7 mouse cellular contexts compared by ENCODE assay signal in the genomic region with DNA sequence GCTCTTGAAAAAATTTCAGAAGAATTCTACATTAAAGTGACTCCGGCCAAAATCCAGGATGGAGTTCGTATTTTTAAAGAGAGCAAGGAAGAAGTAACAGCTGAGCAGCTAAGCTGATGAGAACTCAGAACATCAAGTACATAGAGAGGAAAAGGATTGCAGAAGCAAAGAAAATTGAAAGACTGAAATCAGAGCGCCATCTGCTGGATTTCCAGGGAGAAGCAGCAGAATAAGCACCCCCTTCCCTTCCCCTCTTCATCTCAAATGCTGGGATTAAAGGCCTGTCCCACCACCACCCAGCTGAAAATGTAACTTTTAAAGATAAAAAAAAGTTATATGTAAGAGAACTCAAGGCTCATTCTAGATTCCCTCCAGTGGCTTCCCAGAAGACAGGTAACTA. TPM values are rescaled to one million over a fixed set of nuclear protein-coding genes. Genes with fewer than 3 reads are reported as not detected.
DNase-seq lines count a peak whose midpoint lies in the region; ATAC-seq and TF ChIP-seq lines count a peak whose summit lies in the region.

No protein-coding gene starts in this region.

- no peak overlapping the region for H3K9ac ChIP-seq in lung, embryonic 14.5 days

- 34% methylated on average over 3 of the region's 3 CpGs for WGBS in lung, embryonic 14.5 days

- TF ChIP-seq CTCF in testis, adult 2 months (IDR thresholded peaks at IDR 0.05; ENCODE audit: control insufficient read depth, insufficient read depth, insufficient replicate concordance, low read depth, low read length), result 0 out of 2 replicates have a peak, but pooled peaks have one; percentile 15
- peak; percentile 80 for TF ChIP-seq CTCF in lung, embryonic 14.5 days (IDR thresholded peaks at IDR 0.05; ENCODE audit: low read depth)

- ATAC-seq in lung, embryonic 14.5 days (ENCODE audit: insufficient read depth), result no peak

- H3K4me3 ChIP-seq in testis, adult 2 months (ENCODE audit: control insufficient read depth, low read depth, low read length), result no peak overlapping the region
- no peak overlapping the region for H3K4me3 ChIP-seq in lung, embryonic 14.5 days (ENCODE audit: low read depth, low read length)

- TF ChIP-seq POLR2A in testis, adult 2 months (IDR thresholded peaks at IDR 0.05; ENCODE audit: control insufficient read depth, low read depth, low read length), result no peak

- H3K27me3 ChIP-seq in testis, adult 2 months (ENCODE audit: control insufficient read depth, insufficient read depth, low read length), result no peaks in the 10 kb centered on the region
- H3K27me3 ChIP-seq in lung, embryonic 14.5 days (ENCODE audit: insufficient read depth, low read length), result no peaks in the 10 kb centered on the region

- H3K36me3 ChIP-seq in testis, adult 2 months (ENCODE audit: control insufficient read depth, insufficient read depth, low read length), result no peaks in the 10 kb centered on the region
- peaks cover 7% of the 10 kb centered on the region; the same call in 1 of the 2 replicates for H3K36me3 ChIP-seq in lung, embryonic 14.5 days (ENCODE audit: insufficient read depth)

- DNase-seq in testis, postnatal 14 days (ENCODE audit: low spot score), result no peak
- DNase-seq in adrenal gland, adult (ENCODE audit: inconsistent age in 2 of 2, low spot score in 1 of 2), result peak; percentile 38 to 87
- DNase-seq in embryo, embryonic 10 days (ENCODE audit: low spot score), result peak; percentile 66
- peak; percentile 71 for DNase-seq in kidney, postnatal 10 days
- DNase-seq in lung, embryonic 14.5 days, result peak; percentile 86
- peak; percentile 51 for DNase-seq in spleen, adult 12 weeks (ENCODE audit: low spot score)

- no peak overlapping the region for H3K4me2 ChIP-seq in lung, embryonic 14.5 days

- H3K9me3 ChIP-seq in lung, embryonic 14.5 days (ENCODE audit: low read depth, low read length), result no peaks in the 10 kb centered on the region

- H3K27ac ChIP-seq in testis, adult 2 months (ENCODE audit: control insufficient read depth, insufficient read depth, low read depth, low read length), result no peak overlapping the region
- H3K27ac ChIP-seq in lung, embryonic 14.5 days (ENCODE audit: low read depth), result no peak overlapping the region

- peaks cover 2% of the 10 kb centered on the region; the same call in 1 of the 2 replicates for H3K4me1 ChIP-seq in testis, adult 2 months (ENCODE audit: control insufficient read depth, insufficient read depth, low read length)
- H3K4me1 ChIP-seq in lung, embryonic 14.5 days (ENCODE audit: insufficient read depth), result peaks cover 7% of the 10 kb centered on the region; the same call in 1 of the 2 replicates

RNA-seq across cellular contexts. Expression of a gene that starts 3.1 kb away (rescaled TPM):
- 6.4 and 8.1 TPM in 2 replicates for polyA plus RNA-seq in testis, adult 2 months (2012; rRNA removed)
- polyA plus RNA-seq in lung, embryonic 14.5 days (2014; fragmentation: Nextera tagmentation; extraction: Ambion mirVana), result 1.9 and 2.8 TPM in 2 replicates

RNA-seq across cellular contexts. Expression of a gene that starts 3.3 kb away (rescaled TPM):
- polyA plus RNA-seq in testis, adult 2 months (2012; rRNA removed), result 45.6 and 45.7 TPM in 2 replicates
- 75.1 TPM in 2 replicates for polyA plus RNA-seq in lung, embryonic 14.5 days (2014; fragmentation: Nextera tagmentation; extraction: Ambion mirVana)

RNA-seq across cellular contexts. Expression of a gene that starts 42.7 kb away (rescaled TPM):
- polyA plus RNA-seq in testis, adult 2 months (2012; rRNA removed), result 24.7 and 28.7 TPM in 2 replicates
- 58.5 and 61.3 TPM in 2 replicates for polyA plus RNA-seq in lung, embryonic 14.5 days (2014; fragmentation: Nextera tagmentation; extraction: Ambion mirVana)

RNA-seq across cellular contexts. Expression of a gene that starts 42.8 kb away (rescaled TPM):
- 54.2 and 64.2 TPM in 2 replicates for polyA plus RNA-seq in testis, adult 2 months (2012; rRNA removed)
- 22.0 and 22.6 TPM in 2 replicates for polyA plus RNA-seq in lung, embryonic 14.5 days (2014; fragmentation: Nextera tagmentation; extraction: Ambion mirVana)
